Mouse (Mus musculus): ENCODE results near the gene Nup43. TPM values are rescaled to one million over a fixed set of nuclear protein-coding genes. Genes with fewer than 3 reads are reported as not detected.

The Nup43 gene
- polyA plus RNA-seq, 1 experiment: 27.5 TPM

DNA sequence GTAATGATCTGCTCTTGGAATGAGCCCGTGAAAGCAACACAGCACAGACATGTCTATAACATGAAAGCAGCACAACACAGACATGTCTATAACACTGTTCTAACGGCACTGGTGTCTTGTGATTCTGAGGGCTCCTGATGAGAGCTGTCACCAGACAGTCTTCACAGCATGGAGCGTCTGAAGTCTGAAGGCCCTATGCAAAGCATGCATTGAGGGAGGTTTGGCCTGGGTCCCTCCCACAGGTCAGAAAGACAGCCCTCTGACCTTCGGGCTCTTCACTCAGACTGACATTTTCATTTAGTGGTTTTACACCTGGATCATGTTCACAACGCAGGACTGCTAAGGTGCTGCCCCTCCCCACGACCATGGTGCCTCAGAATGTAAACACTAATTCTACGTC lies 47.8 kb downstream of the Nup43 start:
- Histone ChIP-seq H3K27me3 (ENCODE audit: control insufficient read depth, insufficient read depth, low read length) (no peaks in the 10 kb centered on the region), H3K4me3 (ENCODE audit: control insufficient read depth, low read depth, low read length) (no peak overlapping the region), H3K36me3 (ENCODE audit: control insufficient read depth, insufficient read depth, low read length) (peaks cover 2% of the 10 kb centered on the region), H3K4me1 (ENCODE audit: control insufficient read depth, insufficient read depth, low read length) (no peaks in the 10 kb centered on the region), H3K27ac (ENCODE audit: control insufficient read depth, insufficient read depth, low read depth, low read length) (no peak overlapping the region)
- TF ChIP-seq CTCF (IDR thresholded peaks at IDR 0.05; ENCODE audit: control insufficient read depth, insufficient read depth, insufficient replicate concordance, low read depth, low read length) (no peak), POLR2A (IDR thresholded peaks at IDR 0.05; ENCODE audit: control insufficient read depth, low read depth, low read length) (no peak)

DNA sequence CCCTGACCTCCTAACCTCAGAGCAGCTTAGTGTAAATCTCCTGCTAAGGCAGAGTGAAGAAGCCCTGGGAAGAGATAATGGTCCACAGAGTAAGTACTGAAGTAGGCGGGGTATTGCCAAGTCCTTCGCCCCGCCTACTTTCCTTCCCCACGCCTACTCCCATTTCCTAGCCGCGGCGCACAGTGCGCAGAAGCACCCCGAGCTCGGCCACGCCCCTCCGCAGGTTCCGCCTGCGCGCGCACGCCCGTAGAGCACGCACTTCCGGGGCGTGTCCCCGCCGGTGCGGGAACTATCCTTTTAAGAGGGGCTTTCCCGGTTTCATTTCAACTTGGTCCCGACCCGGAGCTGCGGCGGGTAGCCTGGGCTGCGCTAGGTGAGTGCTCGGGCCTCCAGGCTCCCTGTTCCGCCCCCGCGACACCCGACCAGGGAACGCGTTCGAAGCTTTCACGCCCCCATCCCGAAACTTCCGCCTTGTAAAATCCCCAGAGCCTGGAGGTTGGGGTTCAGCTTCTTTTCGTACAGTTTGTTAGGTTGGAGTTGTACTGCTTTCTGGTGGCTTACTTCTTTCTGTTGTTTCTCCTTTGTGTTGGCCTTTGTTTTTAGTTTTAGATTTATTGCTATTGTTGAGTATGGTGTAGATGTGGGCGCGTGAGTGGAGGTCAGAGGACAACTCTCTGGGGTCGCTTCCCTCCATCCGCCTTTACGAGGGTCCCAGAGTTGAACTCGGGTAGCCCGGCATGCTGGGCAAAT lies 58.6 kb downstream of the Nup43 start, which contains the start of gene Katna1:
Gene Katna1, plus strand, starts transcription at position 250 of the 750 bp plus-strand sequence.
- Histone ChIP-seq H3K4me1 (ENCODE audit: control insufficient read depth, insufficient read depth, low read length) (no peaks in the 10 kb centered on the region; the same call in 1 of the 2 replicates), H3K36me3 (ENCODE audit: control insufficient read depth, insufficient read depth, low read length) (no peaks in the 10 kb centered on the region), H3K27me3 (ENCODE audit: control insufficient read depth, insufficient read depth, low read length) (no peaks in the 10 kb centered on the region), H3K27ac (ENCODE audit: control insufficient read depth, insufficient read depth, low read depth, low read length) (peak within 1 kb of the TSS; percentile 90), H3K4me3 (ENCODE audit: control insufficient read depth, low read depth, low read length) (peak within 1 kb of the TSS; percentile 99)
- TF ChIP-seq POLR2A (IDR thresholded peaks at IDR 0.05; ENCODE audit: control insufficient read depth, low read depth, low read length): peak; percentile 61
- no peak for TF ChIP-seq CTCF (IDR thresholded peaks at IDR 0.05; ENCODE audit: control insufficient read depth, insufficient read depth, insufficient replicate concordance, low read depth, low read length)

DNA sequence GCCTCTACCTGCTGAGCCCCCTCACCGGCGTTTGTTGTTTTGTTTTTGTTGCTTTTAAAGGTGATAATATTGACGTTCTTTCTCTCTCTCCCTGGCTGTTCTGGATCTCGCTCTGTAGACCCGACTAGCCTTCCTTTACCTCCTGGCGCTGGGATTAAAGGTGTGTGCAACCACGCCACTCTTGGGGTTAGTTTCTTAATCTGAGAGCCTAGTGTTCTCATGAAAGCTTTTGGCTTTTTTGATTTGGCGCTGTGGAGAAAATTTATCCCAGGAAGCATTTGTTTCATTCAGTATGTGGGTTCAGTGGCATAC lies 59.2 kb downstream of the Nup43 start:
- H3K4me1 ChIP-seq (ENCODE audit: control insufficient read depth, insufficient read depth, low read length): no peaks in the 10 kb centered on the region; the same call in 1 of the 2 replicates
- TF ChIP-seq CTCF (IDR thresholded peaks at IDR 0.05; ENCODE audit: control insufficient read depth, insufficient read depth, insufficient replicate concordance, low read depth, low read length) (no peak), POLR2A (IDR thresholded peaks at IDR 0.05; ENCODE audit: control insufficient read depth, low read depth, low read length) (no peak)
- H3K36me3 ChIP-seq (ENCODE audit: control insufficient read depth, insufficient read depth, low read length): no peaks in the 10 kb centered on the region
- H3K4me3 ChIP-seq (ENCODE audit: control insufficient read depth, low read depth, low read length): peak overlapping the region; percentile 99
- H3K27me3 ChIP-seq (ENCODE audit: control insufficient read depth, insufficient read depth, low read length): no peaks in the 10 kb centered on the region
- peak overlapping the region; percentile 90; the same call in 1 of the 2 replicates for H3K27ac ChIP-seq (ENCODE audit: control insufficient read depth, insufficient read depth, low read depth, low read length)

DNA sequence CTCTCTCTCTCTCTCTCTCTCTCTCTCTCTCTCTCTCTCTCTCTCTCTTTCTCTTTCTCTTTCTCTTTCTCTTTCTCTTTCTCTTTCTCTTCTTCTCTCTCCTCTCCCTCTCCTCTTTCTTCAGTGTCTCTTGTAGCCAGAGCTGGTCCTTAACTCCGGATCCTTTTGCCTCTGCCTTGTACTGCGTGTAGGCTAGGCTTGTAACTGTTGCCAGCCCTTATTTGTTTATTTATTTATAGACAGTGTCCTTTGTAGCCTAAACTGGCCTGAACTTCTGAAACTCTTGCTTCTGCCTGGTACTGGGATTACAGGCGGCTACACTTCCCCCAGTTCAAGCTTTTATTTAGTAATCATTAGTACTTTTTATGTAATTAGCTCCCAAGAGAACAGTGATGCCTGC lies 59.7 kb downstream of the Nup43 start:
- no peak overlapping the region for H3K27ac ChIP-seq (ENCODE audit: control insufficient read depth, insufficient read depth, low read depth, low read length)
- no peaks in the 10 kb centered on the region for H3K27me3 ChIP-seq (ENCODE audit: control insufficient read depth, insufficient read depth, low read length)
- no peaks in the 10 kb centered on the region; the same call in 1 of the 2 replicates for H3K4me1 ChIP-seq (ENCODE audit: control insufficient read depth, insufficient read depth, low read length)
- no peak for TF ChIP-seq CTCF (IDR thresholded peaks at IDR 0.05; ENCODE audit: control insufficient read depth, insufficient read depth, insufficient replicate concordance, low read depth, low read length)
- TF ChIP-seq POLR2A (IDR thresholded peaks at IDR 0.05; ENCODE audit: control insufficient read depth, low read depth, low read length): no peak
- H3K4me3 ChIP-seq (ENCODE audit: control insufficient read depth, low read depth, low read length): no peak overlapping the region
- no peaks in the 10 kb centered on the region for H3K36me3 ChIP-seq (ENCODE audit: control insufficient read depth, insufficient read depth, low read length)

Other genes with a start within 250 kb of the Nup43 start
- 0.42 and 0.61 TPM in 2 replicates for gene Ulbp1, start 193.9 kb upstream of the Nup43 start, polyA plus RNA-seq (2012; rRNA removed)
- gene Lrp11, start 77.7 kb upstream of the Nup43 start, polyA plus RNA-seq (2012; rRNA removed): 2.9 and 3.1 TPM in 2 replicates
- gene Pcmt1, start 13.6 kb downstream of the Nup43 start, polyA plus RNA-seq (2012; rRNA removed): 187 and 212 TPM in 2 replicates
- 11.8 and 12.9 TPM in 2 replicates for gene Lats1, start 13.7 kb downstream of the Nup43 start, polyA plus RNA-seq (2012; rRNA removed)
- gene Katna1, start 58.5 kb downstream of the Nup43 start, polyA plus RNA-seq (2012; rRNA removed): 4.3 and 5.2 TPM in 2 replicates
- 19.1 and 19.9 TPM in 2 replicates for gene Ginm1, start 125.3 kb downstream of the Nup43 start, polyA plus RNA-seq (2012; rRNA removed)
- gene Ppil4, start 125.4 kb downstream of the Nup43 start, polyA plus RNA-seq (2012; rRNA removed): 6.0 and 7.7 TPM in 2 replicates
- gene Zc3h12d, start 165.0 kb downstream of the Nup43 start, polyA plus RNA-seq (2012; rRNA removed): 0.17 and 0.18 TPM in 2 replicates